Mouse (Mus musculus) embryonic fibroblast, embryonic 13.5 days (primary cell): ENCODE measurements around the gene Slc2a12. TPM values are rescaled to one million over a fixed set of nuclear protein-coding genes. Genes with fewer than 3 reads are reported as not detected.

Experiments
- H3K27ac ChIP-seq: 2 replicates; pipeline ENCODE4 v1.5.1; 2012; ENCODE audit warnings: low read length, control low read depth, inconsistent platforms; ENCODE audit not compliant: insufficient read depth
- H3K4me1 ChIP-seq: 2 replicates; pipeline ENCODE4 v1.6.1; 2011; ENCODE audit warnings: low read length; ENCODE audit not compliant: control insufficient read depth, insufficient read depth
- H3K4me3 ChIP-seq: 2 replicates; pipeline ENCODE4 v1.5.1; 2011; ENCODE audit warnings: mild to moderate bottlenecking, control low read depth, low read length; ENCODE audit not compliant: insufficient read depth
- CTCF ChIP-seq: IDR thresholded peaks from 2 replicates; pipeline ENCODE4 v1.5.1; 2011; ENCODE audit warnings: mild to moderate bottlenecking, control low read depth, low read length, moderate library complexity, borderline replicate concordance; ENCODE audit not compliant: insufficient read depth
- POLR2A ChIP-seq: IDR thresholded peaks from 2 replicates; pipeline ENCODE4 v1.6.1; 2011; ENCODE audit warnings: low read depth, mild to moderate bottlenecking, control low read depth, low read length, moderate library complexity
- polyA plus RNA-seq: library from polyadenylated mRNA; stranded (reverse); fragments of >200 nt; gene quantifications from 2 replicates; pipeline ENCODE4 v1.2.4, GENCODE M21; 2011; ENCODE audit warnings: low read depth; ENCODE audit not compliant: missing spikeins, insufficient read length

The Slc2a12 gene
- 0.35 and 1.5 TPM in 2 replicates for polyA plus RNA-seq

DNA sequence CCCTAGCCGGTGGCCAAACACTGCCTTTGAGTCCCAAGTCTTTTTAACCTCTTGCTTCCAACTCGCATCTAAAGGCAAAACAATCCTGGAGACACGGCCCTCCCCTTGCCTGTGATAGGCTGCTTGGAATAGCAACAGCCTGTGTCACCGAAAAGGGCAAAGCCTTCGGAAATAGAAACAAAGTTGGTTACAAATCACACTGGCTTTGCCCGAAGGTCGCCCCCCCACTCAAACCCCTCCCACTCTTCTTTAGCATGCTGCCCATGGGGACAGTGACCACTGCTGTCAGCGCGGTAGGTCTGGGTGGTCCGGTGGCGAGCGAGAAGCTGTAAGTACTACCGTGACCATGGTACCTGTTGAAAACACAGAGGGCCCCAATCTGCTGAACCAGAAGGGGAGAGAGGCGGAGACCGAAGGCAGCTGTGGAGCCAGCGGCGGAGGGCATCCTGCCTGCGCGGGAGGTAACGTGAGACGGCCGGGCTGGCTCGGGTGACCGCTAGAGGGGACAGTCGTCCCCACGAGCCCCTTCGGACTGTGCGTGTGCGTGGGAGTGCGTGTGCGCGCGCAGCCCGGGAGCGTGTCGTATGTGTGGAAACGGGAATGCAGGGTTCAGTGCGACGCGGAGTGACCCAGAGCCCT is at the start of gene Slc2a12:
Gene Slc2a12, plus strand, starts transcription at position 159 of the 639 bp plus-strand sequence.
- no peak within 1 kb of the TSS for H3K27ac ChIP-seq
- H3K4me3 ChIP-seq, result peak within 1 kb of the TSS; percentile 54
- no peaks in the 10 kb centered on the region for H3K4me1 ChIP-seq
- TF ChIP-seq CTCF (no peak), POLR2A (0 out of 2 replicates have a peak, but pooled peaks have one; percentile 10)

GRCm38 (mm10) chr10:22598908-22599480 is 45.8 kb upstream of the Slc2a12 start:
- no peak for TF ChIP-seq CTCF
- TF ChIP-seq POLR2A, result no peak
- Histone ChIP-seq H3K4me1 (no peaks in the 10 kb centered on the region), H3K4me3 (no peak overlapping the region), H3K27ac (no peak overlapping the region)

GRCm38 (mm10) chr10:22601046-22601445 is 43.8 kb upstream of the Slc2a12 start:
- TF ChIP-seq POLR2A (no peak), CTCF (no peak)
- no peak overlapping the region for H3K27ac ChIP-seq
- H3K4me1 ChIP-seq, result no peaks in the 10 kb centered on the region
- H3K4me3 ChIP-seq, result no peak overlapping the region

GRCm38 (mm10) chr10:22604801-22605200 is 40.0 kb upstream of the Slc2a12 start:
- Histone ChIP-seq H3K4me3 (no peak overlapping the region), H3K4me1 (no peaks in the 10 kb centered on the region), H3K27ac (no peak overlapping the region)
- no peak for TF ChIP-seq CTCF

DNA sequence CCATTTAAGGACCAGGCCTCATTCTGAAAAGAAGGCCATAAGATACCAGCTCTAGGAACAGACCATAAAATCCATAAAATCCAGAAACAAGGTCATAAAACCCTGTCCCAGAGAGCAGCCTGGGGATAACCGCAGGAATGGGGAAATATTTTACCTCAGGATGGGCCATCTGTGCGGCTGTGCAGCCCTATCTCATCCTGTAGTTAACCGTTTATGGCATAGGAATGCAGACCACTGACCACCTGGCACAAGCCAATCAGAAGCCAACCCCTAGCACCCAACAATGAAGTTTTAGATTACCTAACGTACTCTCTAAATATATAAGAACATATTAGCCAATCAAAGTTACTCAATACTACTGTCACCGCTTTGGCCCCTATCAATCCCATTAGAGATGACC is 36.5 kb upstream of the Slc2a12 start:
- H3K4me1 ChIP-seq, result no peaks in the 10 kb centered on the region
- no peak overlapping the region for H3K27ac ChIP-seq
- TF ChIP-seq POLR2A (no peak), CTCF (no peak)
- H3K4me3 ChIP-seq, result no peak overlapping the region

DNA sequence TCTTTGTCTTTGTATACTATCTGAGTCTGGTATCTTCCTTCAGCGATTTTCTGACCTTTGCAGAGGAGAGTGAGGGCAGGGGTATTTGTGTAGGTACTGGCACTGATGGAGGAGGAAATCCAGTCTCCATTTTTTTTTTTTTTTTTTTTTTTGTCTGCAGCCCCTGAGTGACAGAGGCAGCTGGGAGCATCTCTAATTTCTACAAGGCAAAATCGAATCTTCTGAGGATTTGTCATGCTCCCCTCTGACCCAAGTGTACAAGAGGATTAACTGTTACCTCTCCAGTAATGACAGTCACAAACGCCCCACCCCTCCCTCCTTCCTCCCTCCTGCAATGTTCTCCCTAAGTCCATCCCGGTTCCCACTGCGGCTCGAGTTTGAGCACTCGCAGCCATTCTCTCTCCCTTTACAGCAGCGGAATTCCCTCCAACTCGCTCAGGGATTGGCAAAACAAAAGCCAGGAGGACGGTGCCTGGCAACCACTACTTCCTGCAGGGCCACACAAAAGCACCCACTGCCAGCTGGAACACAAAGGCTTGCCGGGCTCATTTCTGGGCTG is 35.9 kb upstream of the Slc2a12 start:
- no peaks in the 10 kb centered on the region for H3K4me1 ChIP-seq
- TF ChIP-seq POLR2A (no peak), CTCF (no peak)
- H3K27ac ChIP-seq, result no peak overlapping the region
- no peak overlapping the region for H3K4me3 ChIP-seq

DNA sequence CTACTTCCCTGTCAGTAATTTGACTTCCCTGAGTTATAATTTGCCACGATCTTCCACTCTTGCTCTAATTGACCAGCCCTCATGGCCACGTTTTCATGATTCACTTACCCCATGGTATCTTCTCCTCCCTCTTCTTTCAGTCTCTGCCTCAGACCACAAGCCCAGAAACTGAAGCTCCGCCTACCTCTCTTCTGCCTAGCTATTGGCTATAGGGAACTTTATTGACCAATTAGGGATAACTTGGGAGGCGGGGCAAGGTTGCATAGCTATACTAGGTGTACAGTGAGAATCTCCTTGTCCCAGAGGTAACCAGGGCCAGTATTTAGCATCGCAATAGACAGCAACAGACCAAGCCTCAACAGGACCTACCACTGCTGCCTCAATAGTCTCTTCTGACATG is 31.5 kb upstream of the Slc2a12 start:
- H3K4me1 ChIP-seq, result no peaks in the 10 kb centered on the region
- TF ChIP-seq POLR2A, result no peak
- TF ChIP-seq CTCF, result no peak
- no peak overlapping the region for H3K4me3 ChIP-seq
- H3K27ac ChIP-seq, result no peak overlapping the region

- no peak for TF ChIP-seq CTCF
- TF ChIP-seq POLR2A, result no peak
- Histone ChIP-seq H3K27ac (no peak overlapping the region), H3K4me1 (no peaks in the 10 kb centered on the region), H3K4me3 (no peak overlapping the region)
Measured at GRCm38 (mm10) chr10:22614554-22614953, 30.3 kb upstream of the Slc2a12 start.

GRCm38 (mm10) chr10:22615309-22615708 is 29.5 kb upstream of the Slc2a12 start:
- Histone ChIP-seq H3K4me3 (no peak overlapping the region), H3K27ac (no peak overlapping the region), H3K4me1 (no peaks in the 10 kb centered on the region)
- TF ChIP-seq CTCF (no peak), POLR2A (no peak)

DNA sequence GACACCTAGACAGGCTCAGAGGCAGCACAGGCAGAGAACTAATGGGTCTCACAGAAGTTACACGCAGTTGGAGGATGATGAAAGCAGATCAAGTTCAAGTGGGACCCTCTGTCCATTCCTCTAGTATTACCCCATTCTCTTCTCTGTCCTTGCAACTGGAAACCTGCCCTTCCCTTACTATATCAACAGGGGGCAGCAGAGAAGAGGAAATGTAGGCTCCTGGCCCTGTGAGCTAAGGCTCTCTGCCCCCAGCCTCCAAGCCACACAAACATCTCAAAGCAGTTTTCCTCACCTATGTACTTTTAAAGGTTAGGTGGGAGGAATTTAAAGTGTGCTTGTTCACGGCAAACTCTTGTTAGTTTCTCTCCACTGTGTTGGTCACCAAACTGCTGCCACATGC is 26.0 kb upstream of the Slc2a12 start:
- no peak overlapping the region for H3K4me3 ChIP-seq
- no peak for TF ChIP-seq POLR2A
- no peak for TF ChIP-seq CTCF
- H3K4me1 ChIP-seq, result no peaks in the 10 kb centered on the region
- H3K27ac ChIP-seq, result no peak overlapping the region
